Mouse (Mus musculus) myocyte (in vitro differentiated cells): ENCODE data around the gene Sar1a.

Experiments used
- POLR2A ChIP-seq: IDR thresholded peaks from one replicate; pipeline ENCODE4 v1.6.1; 2011; ENCODE audit warnings: low read depth, mild to moderate bottlenecking, control low read depth, moderate library complexity; ENCODE audit not compliant: insufficient read length
- REST ChIP-seq: IDR thresholded peaks from one replicate; pipeline ENCODE4 v1.6.1; 2011; ENCODE audit warnings: mild to moderate bottlenecking, control low read depth, moderate library complexity; ENCODE audit not compliant: insufficient read depth, insufficient read length
- SRF ChIP-seq: IDR thresholded peaks from one replicate; pipeline ENCODE4 v1.6.1; 2011; ENCODE audit warnings: low read depth; ENCODE audit not compliant: control insufficient read depth, insufficient read length
- TCF12 ChIP-seq: IDR thresholded peaks from one replicate; pipeline ENCODE4 v1.6.1; 2011; ENCODE audit warnings: mild to moderate bottlenecking, control low read depth; ENCODE audit not compliant: poor library complexity, insufficient read depth, severe bottlenecking
- USF1 ChIP-seq: IDR thresholded peaks from one replicate; pipeline ENCODE4 v1.6.1; 2011; ENCODE audit warnings: low read depth, mild to moderate bottlenecking, control low read depth, moderate library complexity

DNA sequence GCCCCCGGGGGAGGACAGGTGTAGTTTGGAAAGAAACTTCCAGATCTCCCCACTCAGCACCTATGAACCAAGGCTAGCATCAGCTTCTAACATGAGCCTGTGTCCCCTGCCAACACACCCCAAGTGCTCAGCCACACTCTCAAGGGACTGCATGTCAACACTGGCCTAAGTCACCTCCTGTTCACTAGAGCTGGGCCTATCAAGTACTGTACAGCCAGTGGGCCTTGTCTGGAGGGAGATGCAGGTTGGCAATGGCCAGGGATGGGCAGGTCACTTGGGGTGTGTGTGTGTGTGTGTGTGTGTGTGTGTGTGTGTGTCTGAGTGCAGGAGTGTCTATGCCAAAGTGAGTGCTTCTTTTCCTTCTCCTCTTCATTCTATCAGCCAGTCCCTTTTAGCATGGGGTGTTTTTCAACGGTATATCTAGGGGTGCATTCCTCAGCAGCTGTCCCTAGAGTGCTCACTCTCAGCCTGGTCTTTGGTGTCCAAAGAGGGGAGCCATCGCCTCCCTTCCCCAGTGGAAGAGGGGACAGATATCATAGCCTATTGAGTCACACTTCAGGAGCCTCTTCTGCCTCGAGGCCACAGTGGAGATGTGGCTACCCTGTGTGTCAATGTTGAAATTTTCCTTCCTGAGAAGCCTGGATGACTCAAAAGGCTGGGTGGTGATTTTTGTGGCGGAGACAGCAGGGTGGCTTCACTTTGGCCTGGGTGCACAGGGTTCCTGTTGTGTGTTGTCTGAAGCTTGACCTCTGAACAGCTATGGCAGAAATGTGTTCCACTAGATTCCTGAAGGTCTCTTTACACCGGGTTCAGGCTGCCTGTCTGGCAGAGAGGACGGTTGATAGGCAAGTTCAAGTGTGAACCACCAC lies 36.1 kb downstream of the Sar1a start:
- TF ChIP-seq POLR2A = no peak
- no peak for TF ChIP-seq TCF12
- no peak for TF ChIP-seq USF1
- no peak for TF ChIP-seq SRF
- TF ChIP-seq REST = no peak
